Mouse (Mus musculus): ENCODE measurements around the gene Capn8.

Capn8 gene

GRCm38 (mm10) chr1:182675346-182675745 lies 110.5 kb downstream of the Capn8 start:
- no peak for DNase-seq (ENCODE audit: extremely low spot score, low read depth, low spot score)

GRCm38 (mm10) chr1:182678151-182678550 lies 113.3 kb downstream of the Capn8 start:
- DNase-seq (ENCODE audit: extremely low spot score, low read depth, low spot score): no peak

GRCm38 (mm10) chr1:182679169-182679568 lies 114.4 kb downstream of the Capn8 start:
- DNase-seq (ENCODE audit: extremely low spot score, low read depth, low spot score): no peak

- DNase-seq (ENCODE audit: extremely low spot score, low read depth, low spot score): no peak
Observed at GRCm38 (mm10) chr1:182679582-182679981, 114.8 kb downstream of the Capn8 start.

Data from hindlimb bud, embryonic 11.5 days (tissue).